Mouse (Mus musculus): Measurements from ENCODE around the gene Enox1. TPM values are rescaled to one million over a fixed set of nuclear protein-coding genes. Genes with fewer than 3 reads are reported as not detected.

Enox1 gene
- polyA plus RNA-seq, 1 experiment from 2014 or later, result 7.4 TPM

DNA sequence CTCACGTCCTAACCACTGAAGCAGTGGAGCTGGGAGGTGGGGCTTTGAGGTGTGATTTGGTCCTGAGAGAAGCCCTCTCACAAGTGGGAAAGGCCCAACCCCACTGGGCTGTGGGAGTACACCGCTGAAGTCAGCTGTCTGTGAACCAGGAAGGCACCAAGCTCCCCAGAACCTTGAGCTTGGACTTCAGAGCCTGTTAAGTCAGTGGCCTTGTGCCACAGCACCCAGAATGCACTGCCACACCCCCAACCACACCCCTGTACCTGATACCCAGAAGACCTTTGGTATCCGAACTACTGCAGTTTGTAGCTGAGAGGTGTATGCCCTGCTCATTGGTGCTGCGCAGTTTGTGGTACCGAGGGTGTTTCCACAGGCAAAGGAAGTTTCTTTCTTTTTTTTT, 232.7 kb downstream of the Enox1 start:
- no peak for ATAC-seq (ENCODE audit: insufficient number of reproducible peaks, insufficient read depth, low FRiP score, low read depth)
- no peak overlapping the region for H3K9ac ChIP-seq (replicated peaks; ENCODE audit: low read depth, low read length)
- H3K27ac ChIP-seq (ENCODE audit: low read length), result no peak overlapping the region
- H3K27me3 ChIP-seq (ENCODE audit: control insufficient read depth, insufficient read depth, low read length), result no peaks in the 10 kb centered on the region
- WGBS, result 87% methylated on average over 5 of the region's 5 CpGs
- H3K9me3 ChIP-seq (ENCODE audit: control insufficient read depth, low read depth, low read length), result no peaks in the 10 kb centered on the region
- no peaks in the 10 kb centered on the region for H3K36me3 ChIP-seq (ENCODE audit: control insufficient read depth, insufficient read depth, low read length)
- no peak overlapping the region for H3K4me2 ChIP-seq (replicated peaks; ENCODE audit: low read depth, low read length)
- no peaks in the 10 kb centered on the region for H3K4me1 ChIP-seq (ENCODE audit: control insufficient read depth, insufficient read depth, low read length)
- no peak overlapping the region for H3K4me3 ChIP-seq (ENCODE audit: low read depth, low read length)

- Histone ChIP-seq H3K36me3 (ENCODE audit: control insufficient read depth, insufficient read depth, low read length) (no peaks in the 10 kb centered on the region), H3K9ac (replicated peaks; ENCODE audit: low read depth, low read length) (no peak overlapping the region), H3K4me1 (ENCODE audit: control insufficient read depth, insufficient read depth, low read length) (no peaks in the 10 kb centered on the region), H3K9me3 (ENCODE audit: control insufficient read depth, low read depth, low read length) (no peaks in the 10 kb centered on the region), H3K27ac (ENCODE audit: low read length) (no peak overlapping the region), H3K27me3 (ENCODE audit: control insufficient read depth, insufficient read depth, low read length) (no peaks in the 10 kb centered on the region), H3K4me2 (replicated peaks; ENCODE audit: low read depth, low read length) (no peak overlapping the region), H3K4me3 (ENCODE audit: low read depth, low read length) (no peak overlapping the region)
- WGBS, result 74% methylated on average over 1 of the region's 1 CpGs
- ATAC-seq (ENCODE audit: insufficient number of reproducible peaks, insufficient read depth, low FRiP score, low read depth), result no peak
Measured at GRCm38 (mm10) chr14:77392476-77392875, 235.9 kb downstream of the Enox1 start.

GRCm38 (mm10) chr14:77406241-77407114, 249.9 kb downstream of the Enox1 start:
- Histone ChIP-seq H3K4me1 (ENCODE audit: control insufficient read depth, insufficient read depth, low read length) (no peaks in the 10 kb centered on the region), H3K4me2 (replicated peaks; ENCODE audit: low read depth, low read length) (no peak overlapping the region), H3K36me3 (ENCODE audit: control insufficient read depth, insufficient read depth, low read length) (no peaks in the 10 kb centered on the region), H3K9ac (replicated peaks; ENCODE audit: low read depth, low read length) (no peak overlapping the region), H3K27me3 (ENCODE audit: control insufficient read depth, insufficient read depth, low read length) (no peaks in the 10 kb centered on the region), H3K27ac (ENCODE audit: low read length) (no peak overlapping the region), H3K4me3 (ENCODE audit: low read depth, low read length) (no peak overlapping the region), H3K9me3 (ENCODE audit: control insufficient read depth, low read depth, low read length) (no peaks in the 10 kb centered on the region)
- WGBS, result 88% methylated on average over 5 of the region's 5 CpGs
- no peak for ATAC-seq (ENCODE audit: insufficient number of reproducible peaks, insufficient read depth, low FRiP score, low read depth)

GRCm38 (mm10) chr14:77409271-77409940, 252.8 kb downstream of the Enox1 start:
- ATAC-seq (ENCODE audit: insufficient number of reproducible peaks, insufficient read depth, low FRiP score, low read depth), result no peak
- Histone ChIP-seq H3K4me3 (ENCODE audit: low read depth, low read length) (no peak overlapping the region), H3K27me3 (ENCODE audit: control insufficient read depth, insufficient read depth, low read length) (no peaks in the 10 kb centered on the region), H3K36me3 (ENCODE audit: control insufficient read depth, insufficient read depth, low read length) (no peaks in the 10 kb centered on the region), H3K27ac (ENCODE audit: low read length) (no peak overlapping the region), H3K9ac (replicated peaks; ENCODE audit: low read depth, low read length) (no peak overlapping the region), H3K4me2 (replicated peaks; ENCODE audit: low read depth, low read length) (no peak overlapping the region), H3K4me1 (ENCODE audit: control insufficient read depth, insufficient read depth, low read length) (no peaks in the 10 kb centered on the region), H3K9me3 (ENCODE audit: control insufficient read depth, low read depth, low read length) (no peaks in the 10 kb centered on the region)
- WGBS, result 79% methylated on average over 8 of the region's 8 CpGs

GRCm38 (mm10) chr14:77410354-77410753, 253.8 kb downstream of the Enox1 start:
- Histone ChIP-seq H3K27ac (ENCODE audit: low read length) (no peak overlapping the region), H3K9ac (replicated peaks; ENCODE audit: low read depth, low read length) (no peak overlapping the region), H3K36me3 (ENCODE audit: control insufficient read depth, insufficient read depth, low read length) (no peaks in the 10 kb centered on the region), H3K9me3 (ENCODE audit: control insufficient read depth, low read depth, low read length) (no peaks in the 10 kb centered on the region), H3K27me3 (ENCODE audit: control insufficient read depth, insufficient read depth, low read length) (no peaks in the 10 kb centered on the region), H3K4me2 (replicated peaks; ENCODE audit: low read depth, low read length) (no peak overlapping the region), H3K4me1 (ENCODE audit: control insufficient read depth, insufficient read depth, low read length) (no peaks in the 10 kb centered on the region), H3K4me3 (ENCODE audit: low read depth, low read length) (no peak overlapping the region)
- no peak for ATAC-seq (ENCODE audit: insufficient number of reproducible peaks, insufficient read depth, low FRiP score, low read depth)
- 92% methylated on average over 9 of the region's 9 CpGs for WGBS

- Histone ChIP-seq H3K4me1 (ENCODE audit: control insufficient read depth, insufficient read depth, low read length) (no peaks in the 10 kb centered on the region), H3K27me3 (ENCODE audit: control insufficient read depth, insufficient read depth, low read length) (no peaks in the 10 kb centered on the region), H3K4me3 (ENCODE audit: low read depth, low read length) (no peak overlapping the region), H3K9me3 (ENCODE audit: control insufficient read depth, low read depth, low read length) (no peaks in the 10 kb centered on the region), H3K36me3 (ENCODE audit: control insufficient read depth, insufficient read depth, low read length) (no peaks in the 10 kb centered on the region), H3K9ac (replicated peaks; ENCODE audit: low read depth, low read length) (no peak overlapping the region), H3K27ac (ENCODE audit: low read length) (no peak overlapping the region), H3K4me2 (replicated peaks; ENCODE audit: low read depth, low read length) (no peak overlapping the region)
- ATAC-seq (ENCODE audit: insufficient number of reproducible peaks, insufficient read depth, low FRiP score, low read depth), result no peak
- 76% methylated on average over 5 of the region's 5 CpGs for WGBS
Measured at GRCm38 (mm10) chr14:77413106-77413505, 256.5 kb downstream of the Enox1 start.

DNA sequence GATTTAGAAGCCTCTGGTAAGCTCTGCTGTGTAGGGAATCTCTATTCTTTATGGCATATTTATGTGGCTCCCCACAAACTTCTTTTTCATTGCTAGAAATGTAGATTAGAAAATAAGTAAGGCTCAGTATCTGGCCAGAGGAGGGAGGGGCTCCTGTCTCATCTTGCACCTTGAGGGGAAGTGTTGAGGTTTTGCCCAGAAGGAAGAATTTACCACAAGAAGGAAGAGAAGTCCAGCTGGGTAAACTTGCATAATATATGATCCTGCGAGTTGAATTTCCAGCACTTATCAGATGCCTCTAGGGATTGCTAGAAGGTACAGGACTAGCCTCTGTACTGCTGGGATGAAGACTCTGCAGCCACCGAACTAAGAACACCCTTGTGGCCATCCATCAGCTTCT, 259.8 kb downstream of the Enox1 start:
- H3K4me1 ChIP-seq (ENCODE audit: control insufficient read depth, insufficient read depth, low read length), result no peaks in the 10 kb centered on the region
- WGBS, result 77% methylated on average over 2 of the region's 2 CpGs
- no peaks in the 10 kb centered on the region for H3K9me3 ChIP-seq (ENCODE audit: control insufficient read depth, low read depth, low read length)
- no peak for ATAC-seq (ENCODE audit: insufficient number of reproducible peaks, insufficient read depth, low FRiP score, low read depth)
- H3K27me3 ChIP-seq (ENCODE audit: control insufficient read depth, insufficient read depth, low read length), result no peaks in the 10 kb centered on the region
- no peaks in the 10 kb centered on the region for H3K36me3 ChIP-seq (ENCODE audit: control insufficient read depth, insufficient read depth, low read length)
- no peak overlapping the region for H3K4me2 ChIP-seq (replicated peaks; ENCODE audit: low read depth, low read length)
- H3K27ac ChIP-seq (ENCODE audit: low read length), result no peak overlapping the region
- no peak overlapping the region for H3K4me3 ChIP-seq (ENCODE audit: low read depth, low read length)
- no peak overlapping the region for H3K9ac ChIP-seq (replicated peaks; ENCODE audit: low read depth, low read length)

DNA sequence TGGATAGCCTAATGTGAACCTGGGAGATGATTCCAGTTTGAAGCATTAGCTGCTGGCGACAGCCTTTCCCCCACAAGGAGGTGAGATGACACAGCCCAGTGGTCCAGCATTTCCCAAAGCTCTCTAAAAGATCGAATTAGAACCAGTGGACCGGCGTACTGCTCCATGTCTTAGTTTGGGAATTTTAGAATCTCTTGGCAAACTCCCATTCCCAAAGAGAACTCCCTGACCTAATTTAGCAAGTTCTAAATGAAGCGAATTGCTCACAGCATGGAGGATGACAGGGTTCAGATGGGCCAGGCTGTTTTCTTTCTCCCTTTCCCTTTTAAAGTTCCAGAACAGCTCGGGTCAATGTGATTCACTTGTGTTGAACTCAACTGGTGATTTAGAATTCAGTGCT, 264.5 kb downstream of the Enox1 start:
- Histone ChIP-seq H3K4me1 (ENCODE audit: control insufficient read depth, insufficient read depth, low read length) (no peaks in the 10 kb centered on the region), H3K9me3 (ENCODE audit: control insufficient read depth, low read depth, low read length) (no peaks in the 10 kb centered on the region), H3K27me3 (ENCODE audit: control insufficient read depth, insufficient read depth, low read length) (no peaks in the 10 kb centered on the region), H3K27ac (ENCODE audit: low read length) (no peak overlapping the region), H3K4me3 (ENCODE audit: low read depth, low read length) (no peak overlapping the region), H3K4me2 (replicated peaks; ENCODE audit: low read depth, low read length) (no peak overlapping the region), H3K36me3 (ENCODE audit: control insufficient read depth, insufficient read depth, low read length) (no peaks in the 10 kb centered on the region), H3K9ac (replicated peaks; ENCODE audit: low read depth, low read length) (no peak overlapping the region)
- no peak for ATAC-seq (ENCODE audit: insufficient number of reproducible peaks, insufficient read depth, low FRiP score, low read depth)
- 77% methylated on average over 6 of the region's 6 CpGs for WGBS

Data from stomach, embryonic 14.5 days (tissue).